ENCODE assay signal across 20 mouse cellular contexts in the genomic region with DNA sequence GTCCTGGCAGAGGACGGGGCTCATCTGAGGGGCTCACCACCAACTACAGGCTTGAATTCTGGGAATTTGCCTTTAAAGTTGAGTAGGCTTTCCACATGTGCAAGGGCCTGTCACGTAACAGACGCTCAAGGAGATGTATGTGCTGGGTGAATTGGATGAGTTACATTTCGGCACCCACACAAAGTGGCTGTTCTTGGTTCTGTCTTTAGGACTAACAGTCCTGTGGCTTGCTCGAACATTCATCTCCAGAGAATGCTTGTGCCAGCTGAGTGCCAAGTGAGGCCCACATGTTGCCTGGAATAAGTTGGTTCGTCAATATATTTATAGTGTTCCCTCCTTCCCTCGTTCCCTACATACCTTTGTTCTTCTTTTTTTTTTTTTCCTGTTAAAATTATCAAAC. TPM values are rescaled to one million over a fixed set of nuclear protein-coding genes. Genes with fewer than 3 reads are reported as not detected.
DNase-seq lines count a peak whose midpoint lies in the region; ATAC-seq lines count a peak whose summit lies in the region.
"Had no signal": no experiment of that assay in that cellular context is flagged by ENCODE, and none has a peak within 500 bp of the region (broad histone marks: within the 10 kb centered on the region; RNA-seq: fewer than 3 reads in every experiment).

No protein-coding gene starts in this region.

- intact Hi-C loops in left cerebral cortex, postnatal 4 days (cut with DNase I), result no loop called here

- peak; percentile 98 for ATAC-seq in frontal cortex, adult (ENCODE audit: low TSS enrichment)
- ATAC-seq: CD4-positive, CD25-positive, alpha-beta regulatory T cell, adult 4 months; intestine, embryonic 16.5 days had no signal

- DNase-seq in frontal cortex, postnatal 14 days (ENCODE audit: low spot score in 2 of 2), result no peak
- peak; percentile 12 for DNase-seq in left cerebral cortex, adult 11 months (ENCODE audit: low spot score)
- no peak for DNase-seq in left cerebral cortex, postnatal 4 days
- peak; percentile 38 for DNase-seq in right cerebral cortex, postnatal 25 days
- DNase-seq in right cerebral cortex, postnatal 14 days, result no peak
- peak; percentile 63 for DNase-seq in telencephalon, adult 2 months (ENCODE audit: low read depth, low spot score)
- DNase-seq in lung, postnatal 14 days, result no peak
- DNase-seq: adrenal gland, postnatal 36 days; cerebellum, adult 11 months; cerebellum, adult 9-11 months; gastrocnemius, adult 2 months; heart, postnatal 4 days; kidney, postnatal 14 days; lung, adult 18-20 months; lung, postnatal 10 days; thymus, adult 2 months; thymus, postnatal 4 days had no signal

RNA-seq across cellular contexts. Expression of a gene that starts 44.7 kb away (rescaled TPM):
- 10 to 100 TPM; 47.2 to 48.5 TPM for total RNA-seq in left cerebral cortex, postnatal 4 days (2021)

Comparison
In these comparisons a context has a peak if more than half of its experiments do, and no peak if none do; other contexts are left out.
1. DNase-seq: peak in left cerebral cortex, adult 11 months (single experiment), right cerebral cortex, postnatal 25 days (single experiment) and telencephalon, adult 2 months (single experiment); none in frontal cortex, postnatal 14 days (0 of 2), left cerebral cortex, postnatal 4 days (single experiment), right cerebral cortex, postnatal 14 days (single experiment) and lung, postnatal 14 days (single experiment).